Mouse (Mus musculus): Measurements from ENCODE around the gene Rrn3. TPM values are rescaled to one million over a fixed set of nuclear protein-coding genes. Genes with fewer than 3 reads are reported as not detected.
"Not testable (repeated sequence)": the region's sequence is repeated elsewhere in the genome, so short reads cannot be mapped to it uniquely, and the experiment has no call there.

The Rrn3 gene
- total and polyA plus RNA-seq, 3 experiments = 83.5 to 136 (median 93.8) TPM

DNA sequence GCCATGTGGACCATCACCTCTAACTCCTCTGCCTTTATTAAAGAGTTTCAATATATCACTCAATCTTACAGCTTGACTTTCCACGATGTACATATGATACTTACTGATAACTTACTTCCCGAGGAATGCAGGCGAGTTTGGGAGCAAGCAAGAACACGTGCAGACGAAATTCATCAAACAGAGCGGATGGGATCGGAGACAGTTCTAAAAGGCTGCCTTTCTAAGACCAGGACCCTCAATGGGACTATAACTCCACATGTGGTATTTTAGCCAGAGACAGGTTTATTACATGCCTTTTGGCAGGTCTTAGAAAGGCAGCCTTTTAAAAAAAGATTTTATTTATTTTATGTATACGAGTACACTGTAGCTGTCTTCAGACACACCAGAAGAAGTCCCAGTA lies 44.5 kb upstream of the Rrn3 start:
- in situ Hi-C loops (cut with MboI; ENCODE audit: low pct_ligation_motif_present, low pct_unique_long_range_greater_than_20kb, low sequenced_read_pairs) = loop anchor here (10.0 to 25.0 kb wide), 2 partner anchors 201 to 299 kb away; no protein-coding TSS in a partner anchor
- DNase-seq (ENCODE audit: extremely low read depth) = no peak
- TF ChIP-seq CHD2 (IDR thresholded peaks at IDR 0.05; ENCODE audit: low read length) (no peak), BHLHE40 (IDR thresholded peaks at IDR 0.05; ENCODE audit: low read depth, low read length) (no peak), ETS1 (conservative IDR thresholded peaks at IDR 0.05; ENCODE audit: low read depth, low read length) (no peak), POLR2A (IDR thresholded peaks at IDR 0.05; ENCODE audit: low read depth, low read length) (no peak), MAX (IDR thresholded peaks at IDR 0.05; ENCODE audit: low read length) (no peak), RAD21 (IDR thresholded peaks at IDR 0.05; ENCODE audit: low read depth, low read length) (no peak), MXI1 (IDR thresholded peaks at IDR 0.05; ENCODE audit: low read depth, low read length) (no peak), ZNF384 (IDR thresholded peaks at IDR 0.05; ENCODE audit: low read depth, low read length) (no peak), UBTF (IDR thresholded peaks at IDR 0.05; ENCODE audit: low read depth, low read length) (no peak), EP300 (IDR thresholded peaks at IDR 0.05; ENCODE audit: low read length) (no peak), MEF2A (IDR thresholded peaks at IDR 0.05; ENCODE audit: borderline replicate concordance, low read depth, low read length) (no peak)
- Histone ChIP-seq H3K9ac (ENCODE audit: insufficient read depth, low read depth) (no peak overlapping the region), H3K4me1 (ENCODE audit: control insufficient read depth in 1 of 2, insufficient read depth in 2 of 2) (peaks cover 2 to 3% of the 10 kb centered on the region in 2 experiments; a peak in 1 of 4 replicates), H3K27me3 (replicated peaks) (peaks cover 11% of the 10 kb centered on the region), H3K36me3 (replicated peaks in 1 of 2; ENCODE audit: control insufficient read depth in 1 of 2, insufficient read depth in 1 of 2, low read length in 1 of 2) (no peaks in the 10 kb centered on the region), H3K9me3 (replicated peaks; ENCODE audit: low read length) (no peaks in the 10 kb centered on the region), H3K4me2 (ENCODE audit: insufficient read depth, low read depth, poor library complexity, severe bottlenecking) (no peak overlapping the region), H3K4me3 (replicated peaks in 1 of 3; ENCODE audit: low read depth in 2 of 3, low read length in 2 of 3, poor library complexity in 1 of 3) (no peak overlapping the region), H3K27ac (ENCODE audit: insufficient read depth, low read depth) (no peak overlapping the region), H3K79me2 (replicated peaks; ENCODE audit: control insufficient read depth, extremely low read depth, insufficient read depth, poor library complexity, severe bottlenecking) (no peaks in the 10 kb centered on the region)
- dilution Hi-C loops (cut with MboI; ENCODE audit: extremely low pct_ligation_motif_present, extremely low pct_unique_long_range_greater_than_20kb, low sequenced_read_pairs) = no loop called here

DNA sequence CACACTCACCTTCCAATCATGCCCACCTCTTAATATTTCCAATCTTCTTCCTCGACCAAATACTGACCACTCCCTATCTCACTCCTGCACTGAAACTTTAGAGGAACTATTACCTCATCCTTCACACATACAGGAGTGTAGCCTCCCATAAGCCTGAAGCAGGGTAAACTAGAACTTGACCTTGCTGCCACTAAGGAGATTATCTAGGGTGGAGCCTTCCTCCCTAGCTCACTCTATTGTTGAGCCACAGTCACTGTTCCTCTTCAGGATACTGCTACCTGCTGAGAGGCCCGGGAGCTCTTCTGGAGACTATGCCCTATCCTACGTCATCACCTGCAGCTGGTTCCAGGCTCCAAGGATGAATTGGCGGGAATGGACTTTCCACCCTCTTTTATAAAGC lies 41.5 kb upstream of the Rrn3 start:
- in situ Hi-C loops (cut with MboI; ENCODE audit: low pct_ligation_motif_present, low pct_unique_long_range_greater_than_20kb, low sequenced_read_pairs) = loop anchor here (10.0 to 25.0 kb wide), 2 partner anchors 204 to 302 kb away; no protein-coding TSS in a partner anchor

DNA sequence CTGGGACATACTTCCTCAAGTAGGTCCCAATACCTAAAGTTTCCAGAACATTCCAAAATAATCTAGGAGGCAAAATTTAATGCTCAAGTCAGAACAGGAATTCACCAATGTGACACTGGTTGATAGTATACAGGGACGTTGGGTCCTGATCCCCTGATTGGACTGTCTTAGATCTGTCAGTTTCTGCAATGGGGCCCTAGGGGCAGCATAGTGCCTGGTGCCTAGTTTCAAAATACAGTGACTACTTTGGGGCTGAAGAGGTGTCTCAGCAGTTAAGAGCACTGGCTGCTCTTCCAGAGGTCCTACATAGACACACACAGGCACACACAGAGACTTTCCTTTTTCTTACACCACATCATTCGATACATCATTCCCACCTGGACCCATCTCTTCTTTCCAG lies 39.7 kb upstream of the Rrn3 start:
- in situ Hi-C loops (cut with MboI; ENCODE audit: low pct_ligation_motif_present, low pct_unique_long_range_greater_than_20kb, low sequenced_read_pairs) = loop anchor here (25.0 kb wide), 1 partner anchor 304 kb away; no protein-coding TSS in a partner anchor
- peak; percentile 15 for DNase-seq (ENCODE audit: extremely low read depth)
- no peak overlapping the region for H3K4me3 ChIP-seq (replicated peaks in 1 of 3; ENCODE audit: low read depth in 2 of 3, low read length in 2 of 3, poor library complexity in 1 of 3)
- dilution Hi-C loops (cut with MboI; ENCODE audit: extremely low pct_ligation_motif_present, extremely low pct_unique_long_range_greater_than_20kb, low sequenced_read_pairs) = no loop called here
- peaks cover 1% of the 10 kb centered on the region for H3K27me3 ChIP-seq (replicated peaks)
- no peak overlapping the region for H3K9ac ChIP-seq (ENCODE audit: insufficient read depth, low read depth)
- no peaks in the 10 kb centered on the region for H3K9me3 ChIP-seq (replicated peaks; ENCODE audit: low read length)
- no peak overlapping the region for H3K27ac ChIP-seq (ENCODE audit: insufficient read depth, low read depth)
- no peak overlapping the region for H3K4me2 ChIP-seq (ENCODE audit: insufficient read depth, low read depth, poor library complexity, severe bottlenecking)
- no peaks in the 10 kb centered on the region for H3K36me3 ChIP-seq (replicated peaks in 1 of 2; ENCODE audit: control insufficient read depth in 1 of 2, insufficient read depth in 1 of 2, low read length in 1 of 2)
- no peaks in the 10 kb centered on the region for H3K79me2 ChIP-seq (replicated peaks; ENCODE audit: control insufficient read depth, extremely low read depth, insufficient read depth, poor library complexity, severe bottlenecking)
- no peak for TF ChIP-seq JUND (conservative IDR thresholded peaks at IDR 0.05; ENCODE audit: low read depth, low read length)
- TF ChIP-seq CTCF (conservative IDR thresholded peaks at IDR 0.05 in 1 of 2, IDR thresholded peaks at IDR 0.05 in 1 of 2; ENCODE audit: low read depth in 2 of 2, low read length in 2 of 2) = peak in 1 of 2 experiments; percentile 38; a peak in 2 of 4 replicates
- H3K4me1 ChIP-seq (ENCODE audit: control insufficient read depth in 1 of 2, insufficient read depth in 2 of 2) = peaks cover 3 to 19% of the 10 kb centered on the region in 2 experiments

More for the DNA sequence above, 41.5 kb upstream of the Rrn3 start:
- H3K27me3 ChIP-seq (replicated peaks); H3K27ac ChIP-seq (ENCODE audit: insufficient read depth, low read depth); H3K4me3 ChIP-seq (replicated peaks in 1 of 3; ENCODE audit: low read depth in 2 of 3, low read length in 2 of 3, poor library complexity in 1 of 3); dilution Hi-C loops (cut with MboI; ENCODE audit: extremely low pct_ligation_motif_present, extremely low pct_unique_long_range_greater_than_20kb, low sequenced_read_pairs); H3K79me2 ChIP-seq (replicated peaks; ENCODE audit: control insufficient read depth, extremely low read depth, insufficient read depth, poor library complexity, severe bottlenecking); H3K9me3 ChIP-seq (replicated peaks; ENCODE audit: low read length); DNase-seq (ENCODE audit: extremely low read depth); H3K36me3 ChIP-seq (replicated peaks in 1 of 2; ENCODE audit: control insufficient read depth in 1 of 2, insufficient read depth in 1 of 2, low read length in 1 of 2); H3K9ac ChIP-seq (ENCODE audit: insufficient read depth, low read depth); H3K4me2 ChIP-seq (ENCODE audit: insufficient read depth, low read depth, poor library complexity, severe bottlenecking): not testable (repeated sequence)
- H3K4me1 ChIP-seq (ENCODE audit: control insufficient read depth in 1 of 2, insufficient read depth in 2 of 2) = peaks cover 3 to 19% of the 10 kb centered on the region in 2 experiments
